Mouse (Mus musculus) neutrophil, adult 5-6 weeks (primary cell): ENCODE results near the gene Xndc1. TPM values are rescaled to one million over a fixed set of nuclear protein-coding genes. Genes with fewer than 3 reads are reported as not detected.
"Not testable (repeated sequence)": the region's sequence is repeated elsewhere in the genome, so short reads cannot be mapped to it uniquely, and the experiment has no call there.

ENCODE experiments used
- ATAC-seq: fragments of 151-379, 151-347 bp; 2 replicates; pipeline ENCODE4 v1.8.0; 2017; ENCODE audit warnings: mild to moderate bottlenecking, moderate TSS enrichment; ENCODE audit not compliant: insufficient number of reproducible peaks, poor library complexity, low FRiP score, severe bottlenecking; ENCODE audit errors: extremely low read depth
- total RNA-seq: library from RNA; stranded (forward); fragments of 200-1000 nt; gene quantifications from 2 replicates; pipeline ENCODE4 v1.2.3, GENCODE M21; 2017

Xndc1 gene
- total RNA-seq: 35.2 and 40.2 TPM in 2 replicates

DNA sequence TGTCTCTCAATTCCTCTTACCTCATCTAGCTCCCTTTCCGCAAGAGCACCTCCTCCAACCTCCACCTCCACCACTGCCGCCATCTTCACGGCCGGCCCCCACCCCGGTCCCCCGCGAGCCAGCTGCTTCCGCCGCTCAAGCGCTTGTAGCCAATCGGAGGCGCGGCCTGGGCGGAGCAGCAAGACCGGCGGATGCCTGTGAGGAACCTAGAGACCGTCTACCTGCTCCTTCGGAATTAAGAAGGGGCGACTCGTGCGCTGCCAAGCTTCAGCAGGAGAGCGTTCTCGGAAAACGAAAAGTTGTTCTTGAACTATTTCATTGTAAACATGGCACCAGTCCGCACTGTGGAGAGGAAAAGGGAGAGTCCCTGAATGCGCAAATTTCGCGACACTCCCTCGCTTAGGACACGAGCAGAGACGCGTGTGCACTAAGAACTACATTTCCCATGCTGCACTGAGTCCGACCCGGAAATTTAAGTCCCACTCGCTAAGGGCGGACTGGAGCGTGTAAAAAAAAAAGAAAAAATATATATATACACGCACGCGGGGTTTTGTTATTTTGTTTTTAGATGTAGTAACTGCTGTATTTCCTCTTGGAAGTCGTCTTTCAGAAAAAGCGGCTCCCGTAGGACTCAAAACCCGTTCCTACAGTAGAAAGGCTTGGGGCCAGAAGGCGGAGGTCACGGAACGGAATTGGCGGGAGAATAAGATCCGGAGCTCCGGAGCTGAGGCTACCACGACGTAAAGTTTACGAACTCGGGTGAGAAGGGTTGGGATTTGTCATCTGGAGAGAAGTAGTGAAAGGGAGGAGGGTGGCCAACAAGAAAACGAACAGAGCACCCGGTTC lies at the start of gene Xndc1, which contains the start of the genes Rnf121 and Xntrpc:
Gene Xndc1, plus strand, starts transcription at position 466 of the 846 bp plus-strand sequence.
Gene Rnf121, minus strand, starts transcription at position 424 of the 846 bp plus-strand sequence.
Gene Xntrpc, plus strand, starts transcription at position 668 of the 846 bp plus-strand sequence.
- ATAC-seq: peak; percentile 95

GRCm38 (mm10) chr7:102016936-102017335 lies 48.4 kb upstream of the Xndc1 start:
- ATAC-seq: no peak

- ATAC-seq: no peak
Observed at GRCm38 (mm10) chr7:102017452-102017851, 47.9 kb upstream of the Xndc1 start.

DNA sequence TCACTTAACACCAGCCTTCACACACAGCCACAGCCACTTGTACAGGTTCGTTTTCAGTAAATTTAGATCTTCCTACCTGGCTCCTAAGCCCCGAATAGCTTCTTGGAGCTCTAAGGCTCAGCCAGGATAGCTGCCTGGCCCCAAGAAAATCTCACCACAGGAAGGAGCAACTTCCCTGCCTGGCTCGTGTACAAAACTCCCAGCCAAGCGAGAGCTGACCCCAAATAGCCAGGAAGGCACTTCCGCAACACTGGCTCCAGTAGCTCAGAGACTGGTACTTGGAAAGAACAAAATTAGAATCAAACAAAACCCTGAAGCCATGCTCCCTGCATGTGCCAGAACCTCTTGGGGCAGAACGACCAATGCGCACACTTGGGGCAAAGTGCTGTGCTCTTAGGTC lies 47.3 kb upstream of the Xndc1 start:
- no peak for ATAC-seq

DNA sequence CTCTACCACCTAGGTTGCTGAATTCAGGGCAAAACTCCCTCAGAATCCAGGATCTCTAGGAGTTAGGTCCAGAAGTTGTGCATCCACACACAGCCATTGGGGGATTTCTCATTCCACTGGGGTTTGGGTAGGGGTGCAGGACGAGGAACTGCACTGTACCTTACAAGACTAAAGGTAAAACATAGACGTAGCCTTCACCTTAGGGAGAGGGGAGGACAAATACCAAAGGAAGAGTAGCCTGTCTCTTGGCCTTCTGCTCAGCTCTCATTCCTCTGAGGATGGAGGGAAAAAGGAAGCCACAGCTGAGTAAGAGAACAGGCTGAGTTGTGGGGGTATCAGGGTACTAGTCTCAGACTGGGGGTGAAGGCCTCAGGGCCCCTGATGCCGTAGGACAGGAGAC lies 46.7 kb upstream of the Xndc1 start, which contains the start of gene Il18bp:
Gene Il18bp, minus strand, starts transcription at position 101 of the 400 bp plus-strand sequence.
- no peak for ATAC-seq

- peak; percentile 59 for ATAC-seq
Observed at GRCm38 (mm10) chr7:102019362-102019761, 45.9 kb upstream of the Xndc1 start.

- not testable (repeated sequence) for ATAC-seq
Observed at GRCm38 (mm10) chr7:102020934-102021333, 44.4 kb upstream of the Xndc1 start.

DNA sequence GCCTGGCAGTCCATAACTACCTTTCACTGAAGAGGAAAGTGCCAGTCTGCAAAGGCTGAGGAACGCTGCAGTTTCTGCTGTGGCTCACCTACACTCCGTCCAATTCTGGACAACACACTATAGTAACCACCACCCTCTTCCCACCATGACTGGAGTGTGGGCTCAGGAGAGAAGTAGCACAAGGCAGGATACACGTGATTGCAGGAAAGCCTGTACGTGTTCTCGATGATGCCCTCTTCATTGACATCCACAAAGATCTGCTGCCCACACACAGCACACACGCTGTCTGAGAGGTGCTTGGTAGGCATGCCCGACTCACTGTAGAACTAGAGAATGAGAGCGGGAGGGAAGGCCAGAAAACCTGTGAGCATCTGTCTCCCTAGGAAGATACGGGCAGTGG lies 41.5 kb upstream of the Xndc1 start:
- no peak for ATAC-seq

GRCm38 (mm10) chr7:102025187-102026119 lies 39.9 kb upstream of the Xndc1 start:
- no peak for ATAC-seq

- no peak for ATAC-seq
Observed at GRCm38 (mm10) chr7:102034904-102035303, 30.4 kb upstream of the Xndc1 start.

DNA sequence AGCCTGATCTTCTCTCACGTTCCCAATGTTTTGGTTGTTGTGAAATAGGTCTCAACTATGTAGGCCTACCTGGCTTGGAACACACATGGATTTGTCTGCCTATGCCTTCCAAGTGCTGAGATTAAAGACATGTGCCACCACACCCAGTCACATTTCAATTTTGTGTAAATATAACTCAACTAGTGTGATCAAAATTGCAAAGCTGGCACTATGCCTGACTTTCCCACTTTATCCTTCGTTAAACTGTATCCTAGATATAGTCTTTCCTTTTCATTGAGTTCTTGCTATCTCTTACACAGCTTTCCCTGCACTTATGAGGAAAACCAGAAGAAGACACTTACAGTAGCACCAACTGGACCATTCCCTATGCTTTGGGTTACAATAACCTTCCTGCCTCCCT lies 29.8 kb upstream of the Xndc1 start:
- ATAC-seq: no peak

DNA sequence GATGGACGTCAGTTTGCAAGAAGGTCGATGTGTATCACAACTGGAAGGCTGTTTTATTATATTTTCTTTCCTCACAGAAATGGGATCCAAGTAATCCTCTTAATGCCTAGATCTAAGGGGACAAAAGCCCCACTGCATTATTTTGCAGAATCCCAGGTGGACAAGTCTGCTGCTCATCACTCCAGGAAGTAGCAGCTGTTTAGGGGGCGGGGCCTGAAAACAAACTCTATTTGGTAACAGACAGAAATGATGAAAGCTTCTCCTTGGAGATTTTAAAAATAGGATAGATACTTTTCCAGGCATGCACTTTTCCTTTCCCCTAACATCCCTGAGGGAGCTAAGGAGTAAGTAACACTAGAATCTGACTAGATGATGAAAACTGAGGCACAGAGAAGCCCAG lies 28.0 kb upstream of the Xndc1 start:
- ATAC-seq: no peak

GRCm38 (mm10) chr7:102042314-102042713 lies 23.0 kb upstream of the Xndc1 start:
- ATAC-seq: no peak

DNA sequence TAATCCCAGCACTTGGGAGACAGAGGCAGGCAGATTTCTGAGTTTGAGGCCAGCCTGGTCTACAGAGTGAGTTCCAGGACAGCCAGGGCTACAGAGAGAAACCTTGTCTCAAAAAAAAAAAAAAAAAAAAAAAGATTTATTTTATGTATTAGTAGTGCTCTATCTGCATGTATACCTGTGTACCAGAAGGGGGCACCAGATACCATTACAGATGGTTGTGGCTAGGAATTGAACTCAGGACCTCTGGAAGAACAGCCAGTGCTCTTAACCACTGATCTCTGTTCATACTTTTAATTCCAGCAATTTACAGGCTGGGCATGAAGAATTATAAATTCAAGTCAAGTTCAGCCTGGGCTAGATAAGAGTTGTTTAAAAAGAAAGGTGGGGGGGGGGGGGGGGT lies 16.8 kb upstream of the Xndc1 start:
- not testable (repeated sequence) for ATAC-seq

DNA sequence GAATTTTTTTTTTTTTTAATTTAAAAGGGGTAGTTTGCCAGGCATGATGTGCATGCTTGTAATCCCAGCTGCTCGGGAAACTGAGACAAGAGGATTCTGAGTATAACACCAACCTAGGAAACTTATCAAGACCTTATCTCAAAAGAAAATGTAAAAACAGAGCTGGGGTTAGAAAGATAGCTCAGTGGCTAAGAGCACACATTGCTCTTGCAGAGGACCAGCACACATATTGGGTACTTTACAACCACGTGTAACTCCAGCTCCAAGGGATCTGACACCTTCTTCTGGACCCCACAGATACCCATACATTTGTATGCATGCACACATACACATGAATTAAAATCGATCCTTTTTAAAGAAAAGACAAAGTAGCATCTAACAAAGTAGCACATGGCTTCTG lies 4.0 kb upstream of the Xndc1 start:
- ATAC-seq: no peak

DNA sequence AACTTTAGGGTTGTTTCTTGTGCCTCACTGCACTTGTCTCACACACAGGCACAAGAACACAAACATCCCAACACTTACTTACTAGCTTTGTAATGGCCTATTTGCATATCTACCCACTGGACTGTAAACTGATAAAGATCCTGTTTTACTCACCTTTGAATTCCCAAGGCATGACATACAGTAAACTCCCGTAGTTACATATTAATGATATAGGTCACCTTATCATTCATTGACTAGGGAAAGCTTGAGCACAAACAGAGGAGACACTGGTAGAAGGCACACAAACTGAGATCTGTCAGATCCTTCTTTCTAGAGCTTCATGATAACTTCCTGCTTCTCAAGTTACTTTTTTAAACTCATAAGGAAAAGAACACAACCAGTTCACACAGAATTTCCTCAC lies 3.1 kb upstream of the Xndc1 start:
- ATAC-seq: no peak

DNA sequence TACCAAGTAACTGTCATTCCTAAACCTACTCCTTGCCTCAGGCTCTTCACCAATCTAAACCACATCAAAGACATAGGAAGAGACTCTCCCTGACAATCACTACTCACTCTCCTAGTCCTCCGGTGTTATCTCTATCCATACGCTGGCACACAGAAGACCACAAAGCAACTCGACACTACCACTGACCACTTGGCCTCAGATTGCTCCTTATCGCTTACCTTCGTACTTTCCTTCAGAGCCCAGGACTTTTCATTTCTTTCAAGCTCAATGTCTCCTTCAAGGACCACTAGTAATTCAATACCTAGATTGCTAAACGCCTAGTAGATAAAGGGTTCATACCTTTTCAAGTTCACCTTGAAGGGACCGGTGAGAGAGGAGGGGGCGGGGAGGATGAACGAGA lies 1.4 kb upstream of the Xndc1 start:
- no peak for ATAC-seq

DNA sequence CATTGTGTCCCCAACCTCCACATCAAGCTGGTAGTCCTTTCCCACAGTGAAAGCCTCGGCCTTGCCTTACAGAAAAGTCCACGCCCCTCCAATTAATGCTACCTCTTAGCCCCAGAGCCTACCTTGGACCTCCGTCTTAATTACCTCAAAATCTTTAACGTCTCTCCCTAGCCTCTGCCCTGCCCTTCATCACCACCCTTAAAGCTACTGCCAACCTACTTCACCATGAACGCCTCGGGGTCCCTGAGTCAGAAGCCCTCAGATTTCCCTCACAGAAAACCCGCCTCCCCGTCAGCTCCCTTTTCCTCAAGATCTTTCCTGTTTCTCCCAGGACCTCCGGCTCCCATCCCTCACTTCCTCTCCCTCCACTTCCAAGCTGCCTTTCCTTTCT lies 661 bp upstream of the Xndc1 start:
- no peak for ATAC-seq

GRCm38 (mm10) chr7:102066363-102066762 lies 1.1 kb downstream of the Xndc1 start:
- no peak for ATAC-seq
